Mouse (Mus musculus) testis, adult 10 weeks (tissue): ENCODE data around the gene Tmem63b. TPM values are rescaled to one million over a fixed set of nuclear protein-coding genes. Genes with fewer than 3 reads are reported as not detected.

Experiments used
- polyA plus RNA-seq: library from polyadenylated mRNA; stranded (reverse); fragments of 350-450 nt; fragmentation: Illumina TruSeq; extraction: RNeasy Lipid Tissue Mini Kit (QIAGEN cat#74804); gene quantifications from one replicate; pipeline ENCODE4 v1.2.3, GENCODE M21; 2014; ENCODE audit warnings: low read depth, low replicate concordance

Gene Tmem63b
- polyA plus RNA-seq = 0.27 TPM

DNA sequence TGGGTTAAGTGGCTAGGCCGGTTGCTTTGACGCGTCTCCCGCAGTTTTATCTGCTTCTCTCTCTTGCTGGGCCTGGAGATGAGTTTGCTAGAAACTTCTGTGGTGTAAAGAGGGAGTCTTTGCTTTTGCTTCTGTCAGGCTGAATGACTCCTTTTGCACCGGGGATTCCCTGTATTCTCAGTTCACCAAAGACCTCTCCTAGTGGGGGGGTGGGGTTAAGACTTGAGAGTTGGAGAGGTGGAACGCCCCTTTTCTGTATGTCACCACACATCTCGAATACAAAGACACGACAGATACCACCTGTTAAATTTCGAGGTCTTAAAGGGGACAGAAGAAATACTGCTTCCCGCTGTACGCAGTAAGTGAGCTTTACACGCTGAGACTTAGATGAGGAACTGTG lies at the start of gene Tmem63b:
Gene Tmem63b (minus strand): TSS at position 190 of the 400 bp plus-strand sequence.

GRCm38 (mm10) chr17:45733735-45734301 lies 47.1 kb upstream of the Tmem63b start, which contains the start of gene 1600014C23Rik:
Gene 1600014C23Rik (minus strand): TSS chr17:45733844.

DNA sequence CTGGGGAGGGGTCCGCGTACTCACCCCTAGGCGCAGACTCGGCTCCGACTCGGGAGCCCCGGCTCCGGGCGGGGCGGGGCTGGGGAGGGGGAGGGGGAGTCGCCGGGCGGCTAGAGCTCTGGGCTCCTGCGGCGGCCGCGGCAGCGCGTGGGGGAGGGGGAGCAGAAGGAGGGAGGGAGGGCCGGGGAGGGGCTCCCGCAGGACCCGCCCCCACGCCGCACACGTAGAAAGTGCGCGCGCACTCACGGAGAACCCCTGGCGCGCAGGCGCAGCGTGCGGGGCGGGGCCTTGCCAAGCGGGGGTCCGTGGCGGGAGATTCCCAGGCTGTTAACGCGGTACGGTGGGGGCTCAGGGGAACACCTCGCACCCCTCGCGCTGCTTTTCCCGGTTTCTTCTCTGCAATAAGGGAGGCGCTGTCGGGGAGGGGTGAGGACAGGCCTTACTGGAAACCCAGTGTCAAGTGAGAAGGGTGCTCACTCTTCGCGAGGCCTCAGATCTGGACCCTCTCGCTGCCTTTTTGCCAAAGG lies 549 bp downstream of the Tmem63b start, which contains the start of gene Mrpl14:
Gene Mrpl14 (plus strand): TSS at position 230 of the 527 bp plus-strand sequence.

DNA sequence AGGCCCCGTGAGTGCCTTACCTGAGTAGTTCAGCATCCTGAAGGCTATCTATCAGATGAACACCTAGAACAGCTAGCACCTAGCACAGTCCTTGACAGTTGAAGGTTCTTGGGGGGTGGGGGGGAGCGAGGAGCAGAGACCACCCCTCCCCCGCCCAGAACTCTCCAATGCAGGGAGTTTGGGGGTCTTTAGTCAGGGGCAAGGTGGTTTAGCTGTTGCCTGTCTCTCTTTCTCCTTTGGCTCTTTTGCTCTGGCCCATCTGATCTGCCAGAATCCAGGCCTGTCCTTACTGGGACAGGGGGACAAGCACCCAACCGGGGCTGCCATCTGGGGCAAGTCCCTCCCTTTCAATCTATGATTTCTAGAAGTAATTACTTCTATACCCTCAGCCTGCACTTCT lies 27.5 kb downstream of the Tmem63b start, which contains the start of gene Capn11:
Gene Capn11 (minus strand): TSS at position 101 of the 400 bp plus-strand sequence.

Other genes with a start within 250 kb of the Tmem63b start
- gene Spats1, start 211.5 kb downstream of the Tmem63b start, polyA plus RNA-seq = 31.2 TPM
- gene Aars2, start 180.1 kb downstream of the Tmem63b start, polyA plus RNA-seq = 0.27 TPM
- 64.6 TPM for gene Tcte1, start 163.5 kb downstream of the Tmem63b start, polyA plus RNA-seq
- gene Tmem151b, start 137.2 kb downstream of the Tmem63b start, polyA plus RNA-seq = 0.06 TPM
- gene Nfkbie, start 131.2 kb downstream of the Tmem63b start, polyA plus RNA-seq = 0.46 TPM
- gene Slc35b2, start 123.0 kb downstream of the Tmem63b start, polyA plus RNA-seq = 2.5 TPM
- gene Hsp90ab1, start 113.6 kb downstream of the Tmem63b start, polyA plus RNA-seq = 429 TPM
- 13.7 TPM for gene Slc29a1, start 87.3 kb downstream of the Tmem63b start, polyA plus RNA-seq
- not detected for gene Mymx, start 84.8 kb downstream of the Tmem63b start, polyA plus RNA-seq
- 23.4 TPM for gene Capn11, start 27.6 kb downstream of the Tmem63b start, polyA plus RNA-seq
- gene Mrpl14, start 583 bp downstream of the Tmem63b start, polyA plus RNA-seq = not detected
- gene 1600014C23Rik, start 46.9 kb upstream of the Tmem63b start, polyA plus RNA-seq = 0.73 TPM